Mouse (Mus musculus) brain, embryonic 14.5 days (tissue): Measurements from ENCODE around the gene Gmds. TPM values are rescaled to one million over a fixed set of nuclear protein-coding genes. Genes with fewer than 3 reads are reported as not detected.
A peak's percentile ranks its signal among the peaks of the same experiment; 100 is the strongest.

Source experiments
- DNase-seq: peaks from one replicate; pipeline ENCODE4 v3.0.0-alpha.2; 2011; ENCODE audit warnings: low read depth
- CTCF ChIP-seq: fragments of 200-500 bp; IDR thresholded peaks from 2 replicates; pipeline ENCODE4 v1.5.1; 2012; ENCODE audit warnings: inconsistent platforms, mild to moderate bottlenecking, moderate library complexity, borderline replicate concordance; ENCODE audit not compliant: insufficient read depth, insufficient read length; ENCODE audit errors: extremely low read depth
- POLR2A ChIP-seq: fragments of 200-500 bp; IDR thresholded peaks from 2 replicates; pipeline ENCODE4 v1.6.1; 2012; ENCODE audit warnings: mild to moderate bottlenecking, inconsistent platforms, borderline replicate concordance; ENCODE audit not compliant: poor library complexity, insufficient read depth, insufficient read length, severe bottlenecking; ENCODE audit errors: extremely low read depth
- polyA plus RNA-seq: library from polyadenylated mRNA; depleted of rRNA; stranded (reverse); fragments of >200 nt; gene quantifications from 2 replicates; pipeline ENCODE4 v1.2.3, GENCODE M21; 2012

Gene Gmds
- polyA plus RNA-seq, 1 experiment = 19.8 TPM

- TF ChIP-seq CTCF = no peak
- TF ChIP-seq POLR2A = no peak
- DNase-seq = no peak
Observed at GRCm38 (mm10) chr13:31801703-31802305, 536.7 kb downstream of the Gmds start.

- TF ChIP-seq POLR2A (no peak), CTCF (peak; percentile 88)
Observed at GRCm38 (mm10) chr13:31800581-31801576, 537.7 kb downstream of the Gmds start.

GRCm38 (mm10) chr13:31798075-31798474 lies 540.5 kb downstream of the Gmds start:
- TF ChIP-seq POLR2A = no peak
- no peak for TF ChIP-seq CTCF
- no peak for DNase-seq

More at GRCm38 (mm10) chr13:31800581-31801576, 537.7 kb downstream of the Gmds start:
- peak; percentile 86 for DNase-seq

DNA sequence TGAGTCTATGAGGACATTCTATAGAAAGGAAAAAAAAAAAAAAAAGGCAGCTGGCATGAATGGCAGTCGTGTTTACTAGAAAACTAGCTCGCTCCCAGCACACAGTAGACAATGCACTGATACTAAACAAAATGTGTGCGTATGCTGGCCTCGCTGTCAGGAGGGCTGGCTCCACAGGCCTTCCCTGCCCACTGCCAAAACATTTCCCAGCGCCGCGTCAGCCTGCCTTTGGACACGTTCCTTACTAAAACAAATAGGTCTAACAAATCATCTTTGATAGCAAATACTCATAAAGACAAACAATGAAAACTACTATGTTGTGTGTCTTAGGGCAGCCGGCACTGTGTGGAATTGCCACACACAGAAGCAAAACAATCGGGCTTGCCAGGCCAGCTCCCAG lies 541.2 kb downstream of the Gmds start:
- TF ChIP-seq CTCF (no peak), POLR2A (no peak)
- DNase-seq = peak; percentile 46

DNA sequence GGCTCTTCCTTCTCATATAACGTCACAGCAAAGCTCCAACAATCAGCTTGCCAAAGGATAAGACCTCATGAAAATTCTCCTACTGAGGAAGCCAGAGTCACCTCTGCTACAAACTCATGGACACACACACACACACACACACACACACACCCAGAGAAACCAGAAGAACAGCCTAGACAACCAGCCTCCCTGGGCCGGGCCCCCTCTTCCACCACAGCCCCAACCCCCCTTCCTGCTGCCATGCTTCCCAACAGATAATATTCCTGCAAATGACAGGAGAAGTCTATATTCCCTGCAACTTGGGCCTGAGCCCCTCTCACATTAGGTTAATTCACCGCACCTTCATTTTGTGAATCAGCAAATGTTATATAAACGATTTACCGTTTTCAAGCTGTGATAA lies 545.4 kb downstream of the Gmds start:
- no peak for DNase-seq
- no peak for TF ChIP-seq CTCF
- TF ChIP-seq POLR2A = no peak

DNA sequence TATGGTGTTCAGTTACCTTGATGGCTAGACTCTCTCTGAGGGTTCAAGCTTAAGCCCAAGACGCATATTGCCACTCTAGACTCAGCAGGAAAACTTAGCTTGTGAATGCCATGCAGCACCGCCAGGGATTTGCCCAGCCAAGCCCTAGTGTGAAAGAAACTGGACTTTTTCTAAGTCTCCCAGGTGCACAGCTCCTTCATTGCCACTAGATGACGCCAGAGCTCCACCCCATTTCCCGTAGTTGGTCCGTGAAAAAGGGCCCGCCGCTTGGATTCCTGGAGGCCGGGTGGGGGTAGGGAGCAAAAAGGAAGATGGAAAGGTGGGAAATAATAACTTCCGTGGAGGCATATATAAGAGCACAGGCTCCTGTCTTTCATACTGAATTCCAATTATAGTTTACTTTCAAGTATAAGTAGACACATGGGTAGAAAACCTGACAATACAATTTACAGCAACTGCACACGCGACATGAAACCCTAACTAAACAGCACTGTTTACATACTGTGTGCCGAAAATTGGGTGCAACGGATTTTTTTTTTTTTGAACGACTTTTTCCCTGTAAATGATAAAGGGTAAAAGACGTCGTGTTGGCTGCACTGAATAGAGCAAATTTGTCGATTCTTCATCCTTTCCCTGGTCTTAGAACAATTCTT lies 545.9 kb downstream of the Gmds start:
- TF ChIP-seq POLR2A (no peak), CTCF (peak; percentile 98)
- peak; percentile 82 for DNase-seq

DNA sequence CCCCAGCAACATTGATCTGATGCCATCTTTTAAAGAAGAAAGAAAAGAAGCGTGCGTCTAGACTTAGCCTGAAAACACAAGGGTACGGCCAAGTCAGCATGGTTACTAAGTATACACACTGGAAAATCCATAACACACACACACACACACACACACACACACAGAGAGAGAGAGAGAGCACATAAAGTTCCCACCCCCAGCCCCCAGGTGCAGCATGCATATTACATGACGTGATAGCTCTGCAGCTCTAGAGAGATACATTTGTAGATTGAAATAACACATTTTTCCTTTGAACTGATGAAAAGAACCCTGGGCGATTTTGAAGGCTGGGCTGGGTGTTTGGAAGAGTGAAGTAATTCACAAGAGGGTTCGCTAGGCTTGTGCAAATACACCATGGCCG lies 553.8 kb downstream of the Gmds start:
- DNase-seq = peak; percentile 23
- TF ChIP-seq POLR2A = no peak
- TF ChIP-seq CTCF = no peak

DNA sequence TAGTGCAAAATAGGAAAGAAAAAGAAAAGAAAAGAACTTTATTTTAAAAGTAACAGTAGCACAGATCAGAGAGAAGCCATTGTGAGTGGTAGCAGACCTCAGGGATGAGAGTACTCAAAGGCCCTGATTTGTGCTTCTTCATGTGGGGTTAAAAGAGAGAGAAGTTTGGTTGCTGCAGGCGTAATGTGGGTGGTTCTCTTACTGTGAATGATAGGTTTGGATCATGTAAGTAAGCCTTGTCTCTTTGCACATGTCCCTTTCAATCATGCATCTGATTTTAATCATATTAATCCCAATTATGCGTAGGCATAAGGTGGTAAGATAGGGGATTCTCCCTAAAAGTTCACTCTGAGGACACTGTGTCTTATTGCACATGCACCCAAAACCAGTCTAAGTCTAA lies 556.5 kb downstream of the Gmds start:
- TF ChIP-seq CTCF (no peak), POLR2A (no peak)
- DNase-seq = no peak

- DNase-seq = no peak
- TF ChIP-seq POLR2A = no peak
- no peak for TF ChIP-seq CTCF
Observed at GRCm38 (mm10) chr13:31780299-31780698, 558.2 kb downstream of the Gmds start.

DNA sequence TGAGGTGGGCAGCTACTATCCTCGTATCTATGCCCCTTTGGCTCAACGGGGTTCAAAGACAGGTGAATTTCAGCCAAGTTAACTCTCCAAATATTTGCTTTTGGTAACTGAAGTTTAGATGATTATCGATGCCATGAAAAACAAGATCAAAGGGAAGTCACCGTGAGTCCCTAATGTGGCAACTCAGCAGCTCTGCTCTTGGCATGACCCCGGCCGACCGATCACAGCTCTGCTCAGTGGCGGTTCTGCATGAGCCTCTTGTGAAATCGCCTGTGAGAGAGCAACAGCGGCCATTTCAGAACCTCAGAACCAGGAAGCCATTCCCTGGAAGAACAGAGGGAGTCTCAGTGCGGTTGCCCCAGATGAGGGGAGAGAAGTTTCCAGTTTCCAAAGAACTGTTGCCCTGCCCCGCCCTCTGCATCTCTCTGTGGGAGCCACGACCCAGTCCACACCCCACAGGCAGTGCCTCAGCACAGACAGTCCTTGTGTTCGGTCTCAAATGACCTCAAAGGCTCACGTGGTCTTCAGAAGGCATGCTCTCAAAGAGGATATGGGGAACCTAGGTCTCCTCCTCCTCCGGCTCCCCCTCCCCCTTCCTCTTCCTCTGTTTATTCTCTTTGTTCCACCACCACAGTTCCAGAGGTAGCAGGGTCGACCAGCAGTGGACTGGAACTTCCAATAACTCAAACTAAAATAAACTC lies 559.1 kb downstream of the Gmds start:
- DNase-seq = no peak
- TF ChIP-seq CTCF (no peak), POLR2A (no peak)
